8 mouse cellular contexts compared by ENCODE assay signal in the genomic region with DNA sequence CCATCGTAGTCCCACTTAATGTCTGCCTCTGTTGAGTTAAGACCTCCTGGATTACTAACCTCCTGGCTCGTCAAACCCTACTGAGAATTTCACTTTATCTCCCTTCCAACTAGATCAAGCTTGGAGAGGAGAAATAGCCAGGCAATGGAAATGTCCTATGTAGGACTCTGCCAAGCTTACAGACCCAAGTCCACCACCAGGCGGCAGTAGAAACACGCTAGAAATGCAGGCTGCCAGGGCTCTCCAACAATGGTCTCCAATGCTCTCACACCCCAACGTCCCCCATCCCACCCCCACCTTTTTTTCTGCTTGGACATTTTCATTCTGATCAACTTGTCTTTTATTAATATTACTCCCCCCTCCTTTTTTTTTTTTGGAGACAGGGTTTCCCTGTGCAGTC. TPM values are rescaled to one million over a fixed set of nuclear protein-coding genes. Genes with fewer than 3 reads are reported as not detected.
DNase-seq lines count a peak whose midpoint lies in the region; ATAC-seq and TF ChIP-seq lines count a peak whose summit lies in the region.

No protein-coding gene starts in this region.

- no peak overlapping the region for H3K4me2 ChIP-seq in limb, embryonic 13.5 days (replicated peaks)

- peak; percentile 69; the same call in 1 of the 2 replicates for ATAC-seq in limb, embryonic 13.5 days (ENCODE audit: low FRiP score, low read depth)

- no peaks in the 10 kb centered on the region for H3K9me3 ChIP-seq in limb, embryonic 13.5 days

- H3K9ac ChIP-seq in limb, embryonic 13.5 days: no peak overlapping the region

- H3K4me1 ChIP-seq in cortical plate, adult 2 months (ENCODE audit: control insufficient read depth, insufficient read depth, low read length): no peaks in the 10 kb centered on the region
- H3K4me1 ChIP-seq in kidney, adult 2 months (ENCODE audit: control insufficient read depth, insufficient read depth, low read length): no peaks in the 10 kb centered on the region
- H3K4me1 ChIP-seq in limb, embryonic 13.5 days: 0 out of 2 replicates have a peak, but pooled peaks cover 4% of the 10 kb centered on the region
- no peaks in the 10 kb centered on the region; the same call in 1 of the 2 replicates for H3K4me1 ChIP-seq in testis, adult 2 months (ENCODE audit: control insufficient read depth, insufficient read depth, low read length)

- DNase-seq in A20 (ENCODE audit: low read depth, low spot score) (peak; percentile 72), adipocyte (ENCODE audit: low spot score) (peak; percentile 92)
- DNase-seq in gastrocnemius, postnatal 10 days: peak; percentile 84
- DNase-seq in kidney, adult 2 months: peak; percentile 81
- peak; percentile 66 to 78 for DNase-seq in natural killer cell, adult 2 months (ENCODE audit: low spot score in 2 of 2)

- H3K36me3 ChIP-seq in kidney, adult 2 months (ENCODE audit: control insufficient read depth, insufficient read depth, low read length): no peaks in the 10 kb centered on the region
- no peaks in the 10 kb centered on the region for H3K36me3 ChIP-seq in limb, embryonic 13.5 days
- H3K36me3 ChIP-seq in testis, adult 2 months (ENCODE audit: control insufficient read depth, insufficient read depth, low read length): no peaks in the 10 kb centered on the region

- H3K4me3 ChIP-seq in cortical plate, adult 2 months (ENCODE audit: insufficient read depth, low read length): no peak overlapping the region
- H3K4me3 ChIP-seq in kidney, adult 2 months (ENCODE audit: insufficient read depth, low read depth, low read length): no peak overlapping the region
- no peak overlapping the region for H3K4me3 ChIP-seq in limb, embryonic 13.5 days
- no peak overlapping the region for H3K4me3 ChIP-seq in testis, adult 2 months (ENCODE audit: control insufficient read depth, low read depth, low read length)

- H3K27me3 ChIP-seq in kidney, adult 2 months (replicated peaks; ENCODE audit: control insufficient read depth, insufficient read depth, low read length): no peaks in the 10 kb centered on the region
- H3K27me3 ChIP-seq in limb, embryonic 13.5 days: no peaks in the 10 kb centered on the region
- H3K27me3 ChIP-seq in testis, adult 2 months (ENCODE audit: control insufficient read depth, insufficient read depth, low read length): no peaks in the 10 kb centered on the region

- peak; percentile 87 for TF ChIP-seq CTCF in cortical plate, adult 2 months (IDR thresholded peaks at IDR 0.05; ENCODE audit: extremely low read depth, insufficient read depth, low read length)
- peak; percentile 93 for TF ChIP-seq CTCF in kidney, adult 2 months (conservative IDR thresholded peaks at IDR 0.05; ENCODE audit: insufficient read depth, insufficient read length, low read depth, low read length)
- peak; percentile 80; the same call in 1 of the 2 replicates for TF ChIP-seq CTCF in testis, adult 2 months (IDR thresholded peaks at IDR 0.05; ENCODE audit: control insufficient read depth, insufficient read depth, insufficient replicate concordance, low read depth, low read length)

- H3K27ac ChIP-seq in cortical plate, adult 2 months (ENCODE audit: insufficient read depth, low read length): no peak overlapping the region
- no peak overlapping the region for H3K27ac ChIP-seq in kidney, adult 2 months (ENCODE audit: insufficient read depth, low read depth, low read length)
- no peak overlapping the region for H3K27ac ChIP-seq in limb, embryonic 13.5 days
- H3K27ac ChIP-seq in testis, adult 2 months (ENCODE audit: control insufficient read depth, insufficient read depth, low read depth, low read length): no peak overlapping the region

- 17% methylated on average over 5 of the region's 5 CpGs for WGBS in kidney, adult 2 months
- WGBS in limb, embryonic 13.5 days: 21% methylated on average over 5 of the region's 5 CpGs

- TF ChIP-seq POLR2A in cortical plate, adult 2 months (IDR thresholded peaks at IDR 0.05; ENCODE audit: extremely low read depth, insufficient read depth, low read length): no peak
- TF ChIP-seq POLR2A in kidney, adult 2 months (IDR thresholded peaks at IDR 0.05; ENCODE audit: low read depth, low read length): no peak
- no peak for TF ChIP-seq POLR2A in testis, adult 2 months (IDR thresholded peaks at IDR 0.05; ENCODE audit: control insufficient read depth, low read depth, low read length)

RNA-seq across cellular contexts. Expression of a gene that starts 5.4 kb away (rescaled TPM):
- polyA plus RNA-seq in cortical plate, adult 2 months (2012; rRNA removed): 111 and 113 TPM in 2 replicates
- 10 to 100 TPM; 20.7 to 30.8 TPM for total RNA-seq in gastrocnemius, postnatal 10 days (2021)
- 18.4 and 22.7 TPM in 2 replicates for polyA plus RNA-seq in kidney, adult 2 months (2012; rRNA removed)
- 131 and 132 TPM in 2 replicates for polyA plus RNA-seq in limb, embryonic 13.5 days (2015; fragmentation: Nextera tagmentation; extraction: Ambion mirVana)
- 36.2 and 45.4 TPM in 2 replicates for polyA plus RNA-seq in testis, adult 2 months (2012; rRNA removed)

RNA-seq across cellular contexts. Expression of a gene that starts 49.9 kb away (rescaled TPM):
- 8.4 and 9.4 TPM in 2 replicates for polyA plus RNA-seq in cortical plate, adult 2 months (2012; rRNA removed)
- total RNA-seq in gastrocnemius, postnatal 10 days (2021): 1 to 10 TPM; 2.0 TPM
- polyA plus RNA-seq in kidney, adult 2 months (2012; rRNA removed): 4.0 and 4.5 TPM in 2 replicates
- 9.8 and 10.1 TPM in 2 replicates for polyA plus RNA-seq in limb, embryonic 13.5 days (2015; fragmentation: Nextera tagmentation; extraction: Ambion mirVana)
- polyA plus RNA-seq in testis, adult 2 months (2012; rRNA removed): 2.1 and 2.2 TPM in 2 replicates

RNA-seq across cellular contexts. Expression of a gene that starts 54.4 kb away (rescaled TPM):
- polyA plus RNA-seq in cortical plate, adult 2 months (2012; rRNA removed): 0.02 TPM in 1 of 2 replicates, not detected in the other
- 1 to 10 TPM; 4.3 to 5.5 TPM for total RNA-seq in gastrocnemius, postnatal 10 days (2021)
- 0.03 and 0.04 TPM in 2 replicates for polyA plus RNA-seq in kidney, adult 2 months (2012; rRNA removed)
- 79.9 and 81.4 TPM in 2 replicates for polyA plus RNA-seq in limb, embryonic 13.5 days (2015; fragmentation: Nextera tagmentation; extraction: Ambion mirVana)
- 68.9 and 76.0 TPM in 2 replicates for polyA plus RNA-seq in testis, adult 2 months (2012; rRNA removed)

Comparison
In these comparisons a context has a peak if more than half of its experiments do, and no peak if none do; other contexts are left out.
1. RNA of a gene that starts 54.4 kb away (polyA plus RNA-seq): 79.9 to 81.4 TPM in limb, embryonic 13.5 days and 68.9 to 76.0 TPM in testis, adult 2 months; 0.03 to 0.04 TPM in kidney, adult 2 months and 0.02 TPM in cortical plate, adult 2 months; every median in the first group is over 10 times any median in the second.
2. Peak in every context shown above with its lines, with median percentiles within 50 percentile points of each other: DNase-seq and CTCF ChIP-seq.